Mouse (Mus musculus): ENCODE results near the gene Cped1.

DNA sequence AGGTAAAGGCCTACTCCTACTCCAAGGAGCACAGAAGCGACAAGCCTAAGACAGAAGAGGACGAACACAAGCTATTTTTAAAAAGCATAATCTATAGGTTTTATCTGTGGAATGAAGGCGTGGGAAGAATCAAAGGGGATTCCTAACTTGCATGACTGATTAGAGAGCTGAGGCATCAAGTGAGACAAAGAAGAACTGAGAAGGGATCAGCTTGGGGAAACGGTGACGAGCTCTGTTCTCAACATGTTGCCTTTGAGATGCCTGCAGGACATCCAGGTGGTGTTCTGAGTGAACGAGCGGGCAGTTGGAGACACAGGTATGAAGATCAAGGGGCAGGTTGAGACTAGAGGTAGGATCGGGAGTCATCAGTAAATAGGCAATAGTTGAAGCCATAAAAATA is 257.6 kb downstream of the Cped1 start:
- no peak for TF ChIP-seq CTCF (IDR thresholded peaks at IDR 0.05; ENCODE audit: low read depth)
- TF ChIP-seq EP300 (optimal IDR thresholded peaks at IDR 0.05), result no peak
